Mouse (Mus musculus): ENCODE data around the gene Nup210. TPM values are rescaled to one million over a fixed set of nuclear protein-coding genes. Genes with fewer than 3 reads are reported as not detected.

Nup210 gene
- 10 to 100 TPM; 20.1 to 27.6 (median 21.6) TPM for total RNA-seq (2022)

GRCm38 (mm10) chr6:91116244-91117145, at the start of gene Nup210:
TSS of gene Nup210 (minus strand) at chr6:91116829.
- DNase-seq (ENCODE audit: low spot score in 2 of 2), result peak; percentile 88 to 93

GRCm38 (mm10) chr6:91165210-91165609, 48.6 kb upstream of the Nup210 start:
- DNase-seq (ENCODE audit: low spot score in 2 of 2), result peak; percentile 52 to 67

DNA sequence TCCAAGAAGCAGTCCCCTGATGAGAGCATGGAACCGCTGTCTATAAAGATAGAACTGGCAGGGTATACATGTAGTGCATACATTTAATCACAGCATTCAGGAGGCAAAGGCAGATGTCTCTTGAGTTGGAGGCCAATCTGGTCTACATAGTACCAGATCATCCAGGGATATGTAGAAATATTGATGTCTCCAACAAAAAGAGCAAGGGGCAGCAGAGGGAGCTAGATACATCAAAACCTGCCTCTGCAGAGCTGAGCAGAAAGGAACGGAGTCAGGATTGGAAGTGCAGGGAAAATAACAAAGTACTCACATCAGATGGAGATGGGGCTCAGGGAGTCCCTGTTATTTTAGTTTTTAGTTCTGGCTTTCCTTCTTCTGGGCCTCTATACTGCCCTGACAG, 48.0 kb upstream of the Nup210 start:
- no peak for DNase-seq (ENCODE audit: low spot score in 2 of 2)

DNA sequence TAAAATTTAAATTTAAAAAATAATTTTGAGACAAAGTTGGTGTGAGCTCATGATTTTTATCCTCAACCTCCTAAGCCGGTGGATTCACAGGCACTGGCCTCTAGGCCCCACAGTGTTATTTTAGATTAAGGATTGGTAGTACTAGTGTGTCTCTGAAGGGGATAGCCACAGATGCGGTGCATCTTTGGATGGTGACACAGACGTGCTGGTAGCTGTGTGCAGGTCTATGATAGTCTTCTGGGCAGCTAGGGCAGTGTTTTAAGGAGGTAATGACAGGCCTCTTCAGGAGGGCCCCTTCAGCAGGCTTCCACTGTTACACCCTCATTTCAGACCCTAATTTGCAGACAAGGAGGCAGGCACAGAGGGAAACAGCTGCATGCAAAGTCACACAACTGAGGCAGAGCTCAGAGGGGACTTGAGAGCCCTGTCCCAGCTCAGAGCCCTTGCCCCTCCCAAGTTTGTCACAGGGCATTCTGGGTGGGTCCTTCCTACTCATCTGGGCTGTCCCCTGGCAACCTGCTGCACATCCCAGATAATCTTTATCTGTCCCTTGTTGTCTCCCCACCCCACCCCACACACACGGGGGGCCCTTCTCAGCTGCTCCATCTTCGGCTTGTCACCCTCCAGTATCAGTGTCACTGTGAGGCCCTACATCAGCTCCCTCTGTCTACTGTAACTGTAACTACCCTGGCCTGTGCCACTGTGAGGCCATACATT, 46.7 kb upstream of the Nup210 start:
- DNase-seq (ENCODE audit: low spot score in 2 of 2), result no peak

DNA sequence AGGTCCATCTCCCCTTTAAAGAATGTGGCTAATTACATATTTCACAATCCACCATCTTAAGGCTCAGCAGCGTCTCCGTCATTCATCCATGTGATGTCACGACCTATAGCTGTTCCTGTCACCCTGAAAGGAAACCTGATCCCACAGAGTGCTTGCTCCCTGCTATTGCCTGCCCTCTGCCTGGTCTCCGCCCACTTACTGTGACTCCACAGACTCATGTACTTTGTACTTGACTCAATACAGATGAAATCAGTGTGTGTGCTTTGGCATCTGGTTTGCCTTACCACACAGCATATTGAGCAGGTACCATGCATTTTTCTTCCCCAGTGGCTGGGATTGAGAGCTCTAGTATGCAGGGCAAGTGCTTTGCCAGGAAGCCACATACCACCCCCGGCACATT, 45.7 kb upstream of the Nup210 start:
- DNase-seq (ENCODE audit: low spot score in 2 of 2), result no peak

DNA sequence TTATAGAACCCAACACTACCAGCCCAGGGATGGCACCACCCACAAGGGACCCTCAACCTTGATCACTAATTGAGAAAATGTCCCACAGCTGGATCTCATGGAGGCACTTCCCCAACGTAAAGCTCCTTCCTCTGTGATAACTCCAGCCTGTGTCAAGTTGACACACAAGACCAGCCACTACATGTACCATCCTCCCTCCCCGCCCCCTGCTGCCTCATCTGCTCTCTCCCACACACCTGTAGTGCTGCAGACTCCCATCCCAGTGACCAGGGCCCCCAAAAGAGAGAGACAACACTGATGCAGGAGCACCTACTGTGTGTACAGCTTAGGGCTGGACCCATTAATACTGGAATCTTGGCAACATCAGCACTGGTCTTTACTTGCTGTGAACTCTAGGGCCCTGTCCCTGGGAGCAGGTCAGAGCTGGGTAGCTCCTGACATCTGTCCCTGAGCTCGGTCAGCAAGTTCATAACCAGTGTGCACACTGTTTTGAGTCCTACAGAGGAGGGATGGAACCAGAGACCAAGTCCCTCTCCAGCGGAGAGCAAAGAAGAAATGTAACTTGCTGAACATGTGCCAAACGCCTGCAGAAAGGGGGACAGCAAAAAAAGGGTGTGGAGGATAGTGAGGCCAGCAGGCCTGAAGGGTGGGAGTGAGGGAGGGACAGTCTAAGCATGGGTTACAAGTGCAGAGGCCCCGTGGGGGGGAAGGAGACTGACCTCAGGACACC, 45.0 kb upstream of the Nup210 start:
- no peak for DNase-seq (ENCODE audit: low spot score in 2 of 2)

- DNase-seq (ENCODE audit: low spot score in 2 of 2), result no peak
These were observed 44.3 kb upstream of the Nup210 start for GRCm38 (mm10) chr6:91160976-91161375.

- peak; percentile 78 to 87 for DNase-seq (ENCODE audit: low spot score in 2 of 2)
These were observed 43.8 kb upstream of the Nup210 start for GRCm38 (mm10) chr6:91160399-91160798.

DNA sequence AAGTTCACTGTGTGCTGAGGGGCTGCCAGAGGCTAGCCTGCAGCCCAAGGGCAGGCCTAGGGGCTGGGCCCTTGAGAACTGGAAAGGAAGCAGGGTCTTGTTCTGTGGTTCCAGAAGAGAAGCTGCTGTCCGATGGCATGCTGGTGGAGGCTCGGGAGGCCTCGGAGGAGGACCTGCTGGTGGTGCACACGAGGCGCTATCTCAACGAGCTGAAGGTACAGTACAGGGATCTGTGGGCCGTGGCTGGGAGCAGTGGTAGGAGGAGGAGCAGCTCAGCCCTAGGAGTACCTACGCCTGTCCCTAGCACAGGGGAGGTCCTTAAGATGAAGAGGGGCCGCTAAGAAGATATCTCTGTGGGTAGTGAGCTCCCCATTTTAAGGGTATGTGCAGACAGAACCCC, 42.4 kb upstream of the Nup210 start:
- DNase-seq (ENCODE audit: low spot score in 2 of 2), result no peak

DNA sequence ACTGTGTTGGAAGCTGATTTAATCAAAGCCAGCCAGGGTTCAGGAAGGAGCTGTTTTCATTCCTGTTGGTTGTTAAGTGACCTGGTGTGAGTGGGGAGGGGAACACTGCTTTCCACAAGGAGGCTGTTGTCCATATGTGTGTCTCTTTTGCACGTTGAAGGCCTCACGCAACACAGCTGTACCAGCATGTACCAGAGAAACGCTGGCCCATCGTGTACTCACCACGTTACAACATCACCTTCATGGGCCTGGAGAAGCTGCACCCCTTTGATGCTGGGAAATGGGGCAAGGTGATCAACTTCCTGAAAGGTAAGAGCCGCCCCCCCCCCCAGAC, 40.6 kb upstream of the Nup210 start:
- DNase-seq (ENCODE audit: low spot score in 2 of 2), result no peak

DNA sequence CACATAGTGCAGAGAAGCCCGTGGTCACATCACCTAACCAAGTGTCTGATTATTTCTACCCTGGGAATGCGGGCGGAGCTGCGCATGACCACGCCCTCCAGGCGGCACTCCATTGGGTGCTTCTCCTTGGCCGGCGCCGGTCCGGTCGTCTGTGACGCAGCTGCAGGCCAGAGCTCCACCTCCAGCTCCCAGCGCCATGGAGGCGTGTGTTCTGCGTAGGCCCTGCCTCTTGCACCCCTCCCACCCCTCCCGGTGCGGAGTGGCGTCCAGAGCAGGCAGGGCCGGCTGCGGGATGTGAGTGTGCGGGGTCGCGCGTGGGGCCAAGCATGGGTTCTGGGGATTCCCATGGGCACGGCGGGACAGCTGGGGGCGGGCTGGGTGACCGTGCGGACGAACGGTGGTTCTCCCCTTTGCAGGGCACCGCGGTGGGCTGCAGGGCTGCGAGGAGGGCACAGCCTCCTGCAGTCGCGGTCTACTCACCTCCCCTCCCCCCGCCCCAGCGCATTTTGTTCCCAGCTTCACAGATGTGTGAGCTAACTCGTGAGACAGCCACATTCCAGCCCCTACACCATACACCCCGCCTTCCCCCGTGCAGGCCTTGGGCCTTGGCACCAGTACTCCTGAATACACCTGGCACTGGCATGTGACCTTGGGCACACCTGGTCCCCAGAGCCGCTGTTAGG, 40.1 kb upstream of the Nup210 start, which contains the start of gene Hdac11:
Gene Hdac11 (plus strand): TSS at position 112 of the 683 bp plus-strand sequence.
- peak; percentile 80 to 89 for DNase-seq (ENCODE audit: low spot score in 2 of 2)

- no peak for DNase-seq (ENCODE audit: low spot score in 2 of 2)
These were observed 39.4 kb upstream of the Nup210 start for GRCm38 (mm10) chr6:91156062-91156461.

DNA sequence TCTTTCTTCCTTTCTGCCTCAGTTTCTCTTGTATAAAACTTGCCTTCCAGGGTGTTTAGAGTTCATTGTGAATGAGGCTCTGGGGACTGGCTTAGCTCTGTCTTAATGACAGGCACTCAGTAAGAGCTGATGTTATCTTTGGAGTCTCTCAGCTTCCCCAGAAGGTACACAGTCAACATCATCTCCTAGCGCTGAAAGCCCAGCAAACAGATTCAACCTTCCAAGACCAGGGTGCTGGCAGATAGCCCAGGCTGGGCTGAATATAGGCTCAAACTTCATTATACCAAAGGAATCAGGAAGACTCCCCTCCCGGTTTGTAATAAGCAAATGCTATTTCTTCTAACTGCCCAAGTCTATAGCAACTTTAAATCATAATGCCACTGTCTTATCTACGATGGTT, 38.7 kb upstream of the Nup210 start:
- no peak for DNase-seq (ENCODE audit: low spot score in 2 of 2)

- no peak for DNase-seq (ENCODE audit: low spot score in 2 of 2)
These were observed 38.1 kb upstream of the Nup210 start for GRCm38 (mm10) chr6:91154685-91155084.

DNA sequence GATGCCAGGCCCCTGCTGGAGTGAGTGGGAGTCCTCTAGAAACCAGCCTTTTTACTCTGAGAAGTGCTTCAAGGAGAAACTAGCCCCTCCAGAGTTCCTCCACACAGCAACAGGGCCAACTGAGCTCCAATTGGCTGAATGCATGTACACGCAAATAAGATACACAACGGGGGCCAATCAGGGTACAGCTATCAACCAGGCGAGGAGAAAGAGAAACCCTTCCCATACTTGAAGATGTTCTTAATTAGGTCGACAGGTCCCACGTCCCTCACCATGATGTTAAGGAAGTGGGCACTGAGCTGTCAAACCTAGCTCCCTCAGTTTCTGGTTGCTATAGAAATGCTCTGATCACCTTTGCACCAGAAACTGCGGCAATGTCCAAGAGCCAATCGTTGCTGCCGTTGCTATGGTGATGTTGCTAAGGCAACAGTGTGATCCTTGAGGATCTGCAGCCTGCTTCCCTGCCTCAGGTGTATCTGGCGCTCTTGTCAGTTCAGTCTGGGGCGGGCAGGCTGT, 37.0 kb upstream of the Nup210 start:
- DNase-seq (ENCODE audit: low spot score in 2 of 2), result no peak

GRCm38 (mm10) chr6:91152892-91153548, 36.4 kb upstream of the Nup210 start:
- no peak for DNase-seq (ENCODE audit: low spot score in 2 of 2)

DNA sequence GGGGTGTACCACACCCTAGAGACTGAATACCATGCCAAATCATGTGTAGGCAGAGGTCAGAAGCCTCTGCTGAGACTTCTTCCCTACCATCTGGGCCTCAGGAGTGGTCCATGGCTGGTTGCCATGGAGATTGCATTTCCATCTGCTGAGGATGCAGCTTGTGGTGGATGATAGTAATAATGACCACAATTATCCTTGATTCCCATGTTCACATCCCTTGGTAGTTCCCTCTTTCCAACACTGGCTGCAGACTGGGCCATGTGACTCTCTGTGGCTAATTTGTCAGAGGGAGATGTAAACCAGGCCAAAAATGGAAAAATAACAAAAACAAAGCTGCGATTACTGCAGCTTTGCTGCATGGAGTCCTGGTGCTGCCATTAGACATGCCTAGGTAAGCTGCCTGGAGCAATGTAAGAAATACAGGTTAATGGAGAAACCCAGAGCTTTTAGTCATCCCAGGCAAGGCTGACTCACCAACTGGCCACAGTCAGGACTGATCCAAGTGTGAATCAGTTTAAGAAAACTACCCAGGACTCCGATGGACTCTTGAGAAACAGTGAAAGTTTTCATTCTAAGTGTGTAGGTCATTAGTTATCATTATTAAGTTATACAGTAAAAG, 30.6 kb upstream of the Nup210 start:
- DNase-seq (ENCODE audit: low spot score in 2 of 2), result no peak

DNA sequence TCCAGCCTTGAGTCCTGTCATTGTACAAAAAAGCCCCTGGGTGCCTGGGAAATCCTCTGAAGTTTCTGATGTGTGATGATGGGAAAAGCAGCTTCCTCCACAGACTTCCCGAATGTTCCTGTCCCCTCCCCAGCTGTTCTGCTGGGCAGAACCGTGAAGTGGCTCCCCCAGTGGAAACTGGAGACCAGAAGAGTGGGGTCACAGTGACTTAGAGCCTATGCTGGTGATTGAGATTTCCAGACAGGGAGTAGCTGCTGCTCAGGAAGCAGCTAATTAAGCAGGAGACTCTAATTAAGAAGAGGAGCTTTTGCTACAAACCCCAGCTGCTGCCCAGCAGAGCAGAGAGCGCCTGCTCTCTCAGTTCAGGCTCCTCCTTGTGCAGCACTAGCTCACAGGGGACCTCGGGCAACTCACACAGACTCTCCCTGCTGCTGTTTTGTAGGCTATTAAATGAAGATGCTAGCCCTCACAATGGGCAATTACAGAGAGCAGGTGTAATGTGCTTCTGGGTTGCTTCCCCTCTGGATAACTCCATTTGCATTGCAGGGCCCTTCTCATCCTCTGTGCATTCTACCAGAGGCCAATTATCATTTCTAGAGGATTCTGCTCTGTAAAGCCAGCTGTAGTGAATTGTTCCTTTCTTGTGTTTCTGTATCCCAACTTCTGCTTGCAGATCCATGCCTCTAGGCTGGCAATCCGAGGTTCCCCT, 30.0 kb upstream of the Nup210 start:
- no peak for DNase-seq (ENCODE audit: low spot score in 2 of 2)

DNA sequence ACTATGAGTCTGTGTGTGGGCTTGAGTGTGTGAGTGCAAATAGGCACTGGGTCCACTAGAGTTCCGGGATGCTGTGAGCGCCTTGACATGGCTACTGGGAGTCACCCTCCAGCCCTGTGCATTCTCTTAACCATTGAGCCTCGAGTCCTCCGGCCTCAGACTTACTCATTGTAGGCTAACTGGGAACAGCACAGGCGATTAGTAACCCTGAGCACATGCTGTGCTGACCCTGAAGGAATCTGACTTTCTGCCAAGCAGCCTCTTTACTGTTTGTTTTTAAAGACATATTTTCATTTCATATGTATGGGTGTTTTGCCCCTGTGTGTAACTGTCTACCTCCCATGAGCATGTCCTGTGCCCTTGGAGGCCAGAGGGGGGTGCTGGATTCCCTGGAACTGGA, 28.9 kb upstream of the Nup210 start:
- DNase-seq (ENCODE audit: low spot score in 2 of 2), result no peak

DNA sequence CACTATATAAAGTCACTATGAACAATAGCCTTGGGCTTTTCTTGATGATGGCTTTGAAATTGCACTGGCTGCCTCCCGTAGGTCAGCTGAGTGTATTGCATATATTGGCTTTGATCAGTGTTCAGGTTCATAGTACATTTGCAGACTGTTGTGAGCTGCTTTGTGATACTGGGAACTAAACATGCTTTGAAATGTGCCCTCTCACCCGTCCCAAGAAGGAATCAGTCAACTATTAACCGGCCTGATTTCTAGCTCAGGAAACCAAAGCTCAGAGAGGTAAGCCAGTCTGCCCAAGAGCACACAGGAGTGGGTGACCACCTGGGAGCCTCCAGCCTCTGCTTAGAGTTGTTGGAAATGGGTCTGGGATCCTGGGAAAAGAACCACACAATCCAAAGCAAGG, 28.4 kb upstream of the Nup210 start:
- DNase-seq (ENCODE audit: low spot score in 2 of 2), result no peak

All from gastrocnemius, adult 8-10 months (tissue).